Mouse (Mus musculus): ENCODE data around the gene Actl6b.

Actl6b gene

DNA sequence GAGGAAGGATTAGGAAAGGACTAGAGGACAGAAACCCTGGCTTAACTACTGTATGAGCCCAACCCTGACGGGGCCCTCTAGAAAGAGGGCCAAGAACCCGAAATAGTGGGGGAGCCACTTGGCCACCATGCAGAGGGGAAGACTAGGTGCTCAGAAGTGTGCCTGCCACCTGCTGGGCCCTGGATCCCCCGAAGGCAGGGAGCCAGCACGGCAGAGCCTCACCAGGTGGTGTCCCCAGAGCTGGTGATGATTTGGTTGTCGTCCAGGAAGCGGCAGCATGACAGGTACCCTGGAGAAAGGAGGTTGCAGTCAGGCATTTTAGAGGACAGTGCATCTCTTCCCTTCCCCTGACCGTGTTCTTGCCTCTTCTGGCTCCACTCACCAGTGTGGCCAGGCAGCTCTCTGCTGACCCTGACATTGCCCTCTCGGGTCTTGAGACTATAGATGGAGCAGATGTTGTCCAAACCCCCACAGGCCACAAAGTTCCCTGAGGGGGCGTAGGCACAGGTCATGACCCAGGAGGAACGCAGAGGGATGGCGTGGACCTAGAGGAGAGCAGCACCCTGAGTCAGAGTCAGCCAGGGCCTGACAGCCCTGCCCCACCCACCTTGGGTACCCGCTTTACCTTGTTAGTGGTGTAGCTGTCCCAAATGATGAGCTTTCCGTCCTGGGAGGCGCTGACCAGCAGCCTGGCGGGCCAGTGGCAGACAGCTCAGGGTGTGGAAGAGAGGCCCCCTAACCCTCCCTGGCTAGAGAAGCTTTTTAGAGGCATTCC lies 23.9 kb upstream of the Actl6b start:
- DNase-seq: no peak

DNA sequence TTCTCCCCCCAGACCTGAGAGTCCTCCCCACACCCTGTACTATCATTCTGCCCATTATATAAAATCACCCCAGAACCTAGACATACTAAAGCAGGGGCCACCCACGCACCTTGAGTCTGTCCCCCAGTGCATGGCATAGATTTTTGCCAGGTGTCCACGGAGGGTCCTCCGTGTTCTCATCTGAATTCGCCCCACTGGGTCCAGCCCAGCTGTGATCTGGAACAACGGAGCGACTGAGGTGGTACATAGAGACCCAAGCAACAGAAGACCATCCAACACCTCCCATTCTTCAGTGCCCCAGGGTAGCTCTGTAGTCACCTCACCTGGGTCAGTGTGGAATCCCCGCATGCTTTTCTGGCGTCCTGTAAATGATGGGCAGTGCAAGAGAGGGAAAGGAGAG lies 23.2 kb upstream of the Actl6b start:
- DNase-seq: no peak

DNA sequence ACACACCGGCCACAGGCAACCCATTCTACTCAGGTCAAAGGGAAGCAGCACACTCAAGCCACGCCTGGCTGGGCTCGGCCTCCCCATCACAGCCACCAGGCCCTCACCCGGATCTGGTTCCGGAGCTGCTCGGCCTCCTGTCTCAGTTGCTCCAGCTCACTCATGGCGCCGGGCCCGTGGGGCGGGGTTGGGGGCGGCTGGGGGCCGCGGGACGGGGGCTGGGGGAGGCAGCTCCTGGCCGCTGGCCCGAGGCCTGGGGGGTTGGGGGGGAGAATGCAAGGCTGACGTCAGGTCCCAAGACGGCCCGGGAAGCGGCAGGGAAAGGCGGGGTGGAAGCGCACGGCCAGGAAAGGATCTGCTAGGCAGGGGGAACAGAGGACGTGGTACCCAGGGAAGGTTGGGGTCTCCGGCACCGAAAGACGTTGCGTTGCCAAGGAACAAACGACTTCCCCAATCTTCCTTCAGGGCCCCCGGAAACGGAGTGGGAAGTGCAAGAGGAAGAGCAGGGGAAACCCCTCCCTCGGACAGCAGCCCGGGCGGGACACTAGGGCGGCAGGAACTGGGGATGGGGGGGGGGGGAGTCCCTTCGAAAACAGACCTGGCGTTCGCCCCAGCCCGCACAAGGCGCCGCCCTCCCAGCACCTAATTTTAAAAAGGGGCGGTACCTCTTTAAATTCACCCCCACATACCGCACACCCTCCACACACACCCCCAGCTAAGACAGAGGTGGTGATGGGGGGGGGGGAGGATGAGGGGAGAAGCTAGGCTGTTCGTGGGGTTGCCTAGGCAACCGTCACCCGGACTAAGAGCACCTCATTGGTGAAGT lies 22.5 kb upstream of the Actl6b start:
- DNase-seq: peak; percentile 71

DNA sequence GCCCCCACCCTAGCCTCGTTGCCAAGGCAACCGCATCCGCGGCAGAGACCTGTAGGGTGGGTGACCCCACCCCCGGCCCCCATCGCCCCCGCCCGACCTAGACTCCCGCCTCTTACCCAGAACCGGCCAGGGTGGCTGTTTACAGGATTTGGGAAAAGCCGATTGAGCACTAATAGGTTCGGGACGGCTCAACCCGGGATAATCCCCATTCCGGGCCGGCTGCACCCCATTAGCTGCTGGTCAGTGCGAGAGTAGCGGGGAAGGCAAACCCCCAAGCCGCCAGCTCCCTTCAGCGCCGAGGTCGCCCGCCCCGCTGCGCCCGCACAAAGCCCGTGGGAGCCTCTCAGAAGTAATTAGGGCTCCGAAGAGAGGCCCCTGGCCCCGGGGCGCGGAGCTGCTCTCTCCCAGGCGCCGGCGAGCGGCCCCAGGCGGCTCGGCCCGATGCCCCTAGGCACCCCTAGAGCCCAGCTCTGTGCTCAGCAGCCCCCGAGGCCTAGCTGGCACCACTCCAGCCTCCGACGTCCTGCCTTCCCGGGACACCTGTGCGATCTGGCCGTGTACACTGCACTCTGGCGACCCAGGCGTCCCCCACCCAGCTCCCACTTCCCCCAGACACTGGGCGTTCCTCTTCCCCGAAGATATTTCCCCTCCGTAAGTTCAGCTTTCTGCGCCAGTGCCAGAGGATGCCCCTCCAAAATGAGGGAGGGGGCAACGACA lies 21.7 kb upstream of the Actl6b start:
- peak; percentile 71 for DNase-seq

DNA sequence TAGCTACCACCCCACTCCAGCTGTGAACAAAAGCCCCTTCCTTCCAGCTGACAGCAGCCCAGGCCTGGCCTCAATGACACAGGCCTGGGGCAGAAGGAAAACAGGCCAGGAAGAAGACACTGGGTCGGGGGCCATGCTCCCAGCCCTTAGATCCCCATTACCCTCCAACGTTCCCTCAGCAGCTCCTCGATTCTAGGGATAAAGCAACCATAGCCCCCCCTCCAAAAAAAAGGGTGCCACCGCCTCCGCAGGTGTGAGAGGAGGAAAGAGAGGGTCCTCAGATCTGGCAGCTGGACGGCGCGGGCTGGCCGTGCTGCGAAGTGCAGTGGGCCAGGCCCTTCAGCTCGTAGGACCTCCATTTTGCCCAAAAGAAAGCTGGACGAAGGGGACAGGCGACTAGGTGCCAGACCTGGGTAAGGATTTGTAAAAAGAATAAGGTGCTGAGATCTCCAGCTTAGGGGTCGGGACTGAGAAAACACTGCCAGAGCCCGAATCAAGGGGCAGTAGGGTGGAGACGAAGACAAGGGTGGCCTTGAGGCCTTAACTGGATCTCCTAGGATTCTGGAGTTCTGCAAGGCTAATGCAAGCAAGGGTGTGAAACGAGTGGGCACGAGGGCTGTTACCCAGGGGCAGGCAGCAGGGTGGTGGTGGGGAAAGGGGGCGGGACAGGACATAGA lies 21.0 kb upstream of the Actl6b start:
- DNase-seq: no peak

DNA sequence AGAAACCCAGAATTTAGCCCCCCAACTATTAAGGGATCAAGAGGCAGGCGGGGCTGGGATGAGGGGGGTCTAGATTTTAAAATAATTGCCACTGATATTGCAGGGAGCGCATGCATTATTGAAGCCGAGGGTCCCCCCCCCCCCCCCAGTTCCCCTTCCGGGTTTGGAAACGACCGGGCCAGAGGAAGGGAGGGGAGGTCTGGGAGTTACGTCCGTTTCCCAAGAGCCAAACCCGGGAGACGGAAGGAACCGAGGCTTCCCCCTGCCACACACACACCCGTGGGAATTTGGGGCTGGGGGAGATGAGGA lies 20.6 kb upstream of the Actl6b start:
- no peak for DNase-seq

DNA sequence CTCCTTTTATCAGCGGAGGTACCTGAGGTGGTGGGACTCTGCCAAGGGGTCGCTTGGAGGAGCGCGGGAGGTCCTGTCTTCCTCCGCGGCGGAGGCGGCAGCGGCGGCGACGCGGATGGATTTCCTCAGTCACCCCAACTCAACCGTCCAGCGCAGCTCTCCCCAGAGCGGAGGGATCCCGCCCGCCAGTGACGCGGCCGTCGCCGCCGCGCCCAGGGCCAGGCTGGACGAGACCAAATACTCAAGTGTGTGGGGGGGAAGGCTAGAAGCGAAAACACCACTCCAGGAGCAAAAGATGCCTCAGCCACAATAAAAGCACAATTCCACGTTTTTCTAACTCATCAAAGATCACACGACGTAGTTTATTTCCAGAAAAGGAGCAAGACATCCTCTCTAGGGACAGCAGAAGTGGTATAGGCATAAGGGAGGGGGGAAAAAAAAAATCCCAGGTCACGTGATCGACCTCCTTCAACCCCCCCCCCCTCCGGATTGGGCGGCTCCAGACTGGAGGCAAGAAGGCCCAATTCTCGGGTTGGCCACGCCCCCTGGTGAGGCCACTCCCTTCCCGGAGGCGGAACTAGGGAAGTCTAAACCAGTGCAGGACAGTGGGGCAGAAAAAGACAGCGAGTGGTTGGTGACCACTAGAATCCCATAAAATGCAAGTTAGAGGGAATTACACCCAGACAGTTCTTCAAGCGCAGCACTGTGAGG lies 20.0 kb upstream of the Actl6b start, which contains the start of the genes Epo and Gnb2:
Epo (minus strand) TSS at position 126 of the 711 bp plus-strand sequence.
Gnb2 (minus strand) TSS at position 394 of the 711 bp plus-strand sequence.
- DNase-seq: peak; percentile 99

DNA sequence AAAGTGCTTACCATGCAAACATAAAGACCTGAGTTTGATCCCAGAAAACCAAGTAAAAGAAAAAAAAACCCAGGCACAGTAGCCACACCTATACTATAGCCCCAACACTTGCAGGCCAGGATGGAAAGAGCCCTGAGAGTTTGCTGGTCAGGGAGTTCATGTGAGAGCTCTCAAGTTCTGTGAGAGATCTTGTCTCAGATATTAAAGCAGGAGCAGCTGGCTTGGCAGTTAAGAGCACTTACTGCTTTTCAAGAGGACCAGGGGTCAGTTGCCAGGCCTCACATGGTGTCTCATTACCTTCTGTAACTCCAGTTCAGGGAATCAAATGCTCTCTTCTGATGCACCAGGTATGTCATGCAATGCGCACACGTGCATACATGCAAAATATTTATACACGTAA lies 18.6 kb upstream of the Actl6b start:
- no peak for DNase-seq

DNA sequence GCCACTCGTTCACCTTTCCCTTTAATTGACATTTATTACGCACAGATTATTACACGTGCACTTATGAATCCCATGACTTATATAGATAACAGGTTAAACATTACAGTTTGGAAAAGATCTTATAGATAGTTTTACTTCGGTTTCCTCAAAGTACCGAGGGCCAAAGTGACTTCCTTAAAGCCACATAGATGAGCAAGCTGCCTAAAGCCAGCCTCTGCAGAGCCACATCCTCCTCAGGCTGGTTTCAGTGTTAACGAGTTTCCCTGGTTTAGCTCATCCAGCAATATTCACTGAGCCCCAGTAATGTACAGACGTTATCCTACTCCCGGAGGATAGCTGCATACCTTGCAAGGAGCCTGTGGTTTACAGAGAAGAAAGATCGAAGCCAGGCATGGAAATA lies 18.0 kb upstream of the Actl6b start:
- DNase-seq: no peak

DNA sequence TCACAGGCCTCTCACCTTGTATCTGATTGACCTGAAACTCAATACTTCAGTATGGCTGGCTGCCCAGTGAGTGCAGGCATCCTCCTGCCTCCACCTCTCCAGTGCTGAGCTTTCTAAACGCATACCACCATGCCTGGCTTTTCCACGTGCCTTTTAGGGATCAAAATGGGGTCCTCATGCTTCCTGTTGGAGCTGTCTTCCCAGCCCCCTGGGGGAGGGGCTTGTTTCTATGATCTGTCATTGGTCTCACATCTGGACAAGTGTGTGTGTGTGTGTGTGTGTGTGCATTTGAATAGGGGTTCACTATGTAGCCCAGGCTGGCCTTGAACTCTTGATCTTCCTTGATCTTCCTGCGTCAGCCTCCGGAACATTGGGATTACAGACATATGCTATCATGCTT lies 15.9 kb upstream of the Actl6b start:
- DNase-seq: no peak

DNA sequence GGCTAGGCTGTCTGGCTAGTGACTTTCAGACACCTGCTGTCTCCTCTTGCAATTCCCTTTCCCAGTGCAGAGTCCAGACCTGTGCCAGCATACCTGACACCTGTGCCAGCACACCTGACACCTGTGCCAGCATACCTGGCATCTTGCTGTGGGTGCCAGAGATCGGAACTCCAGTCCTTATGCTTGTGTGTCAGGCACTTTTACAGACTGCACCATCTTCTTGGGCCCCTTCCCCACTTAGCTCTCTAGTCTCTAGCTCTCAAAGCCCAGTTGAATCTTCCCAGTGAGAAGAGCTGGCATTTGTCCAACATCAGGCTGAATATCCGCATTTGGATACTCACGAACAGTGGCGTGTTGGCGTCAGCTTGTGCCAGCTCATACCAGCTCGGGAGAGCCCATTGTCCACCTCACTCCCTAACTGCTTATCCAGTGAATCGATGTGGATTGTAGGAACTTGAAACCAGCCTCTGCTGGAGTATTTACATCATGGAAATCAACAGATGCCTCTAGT lies 14.0 kb upstream of the Actl6b start:
- DNase-seq: no peak

DNA sequence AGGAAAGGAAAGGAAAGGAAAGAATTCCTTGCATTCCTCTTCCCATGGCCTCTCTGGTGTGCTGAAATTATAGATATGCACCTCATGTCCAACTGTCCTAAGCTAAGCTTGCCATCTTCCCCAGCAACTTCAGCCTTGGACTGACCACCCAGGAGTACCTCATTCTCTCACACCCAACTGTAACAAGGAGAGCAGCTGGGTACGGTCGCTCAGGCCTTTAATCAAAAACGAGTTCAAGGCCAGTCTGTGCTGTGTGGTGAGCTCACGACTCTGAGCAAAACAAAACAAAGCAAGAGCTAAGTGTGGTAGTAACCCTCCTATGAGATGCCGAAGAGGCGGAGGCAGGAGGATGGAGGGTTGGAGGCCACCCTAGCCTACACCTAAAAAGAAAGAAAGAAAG lies 12.3 kb upstream of the Actl6b start:
- no peak for DNase-seq

DNA sequence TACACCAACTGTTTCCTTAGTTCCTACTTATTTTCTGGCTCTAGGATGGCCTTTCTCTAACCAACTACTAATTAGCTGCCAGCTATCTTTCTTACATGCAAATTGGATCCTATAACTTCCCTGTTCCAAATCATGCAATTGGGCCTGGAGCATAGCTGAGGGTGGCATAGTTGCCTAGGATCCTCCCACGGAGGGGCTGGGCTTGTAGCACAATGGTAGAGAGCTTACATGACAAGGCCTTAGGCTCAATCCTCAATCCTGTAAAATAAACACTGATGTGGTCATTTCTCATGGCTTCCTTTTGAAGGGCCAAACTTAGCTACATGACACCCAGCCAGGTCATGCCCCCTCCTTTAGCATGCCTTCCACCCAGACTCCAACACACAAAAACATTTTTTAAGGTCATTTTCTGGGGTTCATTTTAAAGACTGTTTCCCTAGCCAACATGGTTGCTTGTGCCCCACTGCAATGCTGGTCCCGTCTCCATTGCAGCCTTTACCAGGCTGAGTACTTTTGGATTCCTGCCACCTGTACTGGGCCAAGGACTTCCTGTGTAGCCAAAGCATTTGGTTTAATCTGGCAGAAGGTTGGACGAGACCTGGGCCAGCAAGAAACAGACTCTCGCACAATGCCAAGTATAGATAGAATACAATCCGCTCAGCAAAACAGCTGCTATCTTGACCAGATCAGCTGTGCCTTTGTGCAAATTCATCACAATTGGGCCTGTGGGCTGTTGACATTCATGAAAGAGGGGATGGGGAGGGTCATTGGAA lies 11.4 kb upstream of the Actl6b start:
- no peak for DNase-seq

DNA sequence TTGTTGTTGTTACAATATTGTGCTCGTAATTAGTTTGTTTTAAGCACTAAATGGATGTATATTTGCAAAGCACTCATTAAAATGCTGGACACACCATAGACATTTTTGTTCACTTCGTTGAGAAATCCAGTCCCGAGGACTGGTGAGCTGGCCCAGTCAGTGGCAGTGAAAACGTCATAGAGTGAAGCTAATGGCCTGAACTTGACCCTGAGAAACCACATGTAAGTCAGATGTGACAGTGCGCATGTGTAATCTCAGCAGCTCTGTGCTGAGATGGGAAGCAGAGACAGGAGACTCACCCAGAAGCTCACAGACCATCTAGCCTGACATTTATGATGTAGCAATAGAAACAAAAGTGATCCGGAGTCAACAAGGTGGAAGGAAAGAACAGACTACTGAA lies 8.4 kb upstream of the Actl6b start:
- no peak for DNase-seq

DNA sequence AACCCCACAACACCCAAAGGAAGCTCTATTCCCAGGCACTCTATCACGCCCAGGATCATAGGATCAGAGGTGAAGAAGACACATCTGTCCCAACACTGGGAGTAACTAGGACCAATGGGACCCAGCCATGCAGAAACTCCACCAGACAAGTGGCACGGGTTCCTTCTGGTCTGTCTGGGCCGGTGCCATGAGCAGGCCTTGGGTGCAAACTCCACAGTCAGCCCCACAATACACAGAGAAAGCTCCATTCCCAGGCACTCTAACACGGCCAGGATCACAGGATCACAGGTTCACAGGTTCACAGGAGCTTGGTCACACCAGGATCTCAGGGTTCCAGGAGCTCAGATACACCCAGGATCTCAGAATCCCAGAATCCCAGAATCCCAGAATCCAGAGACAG lies 7.7 kb upstream of the Actl6b start:
- no peak for DNase-seq

DNA sequence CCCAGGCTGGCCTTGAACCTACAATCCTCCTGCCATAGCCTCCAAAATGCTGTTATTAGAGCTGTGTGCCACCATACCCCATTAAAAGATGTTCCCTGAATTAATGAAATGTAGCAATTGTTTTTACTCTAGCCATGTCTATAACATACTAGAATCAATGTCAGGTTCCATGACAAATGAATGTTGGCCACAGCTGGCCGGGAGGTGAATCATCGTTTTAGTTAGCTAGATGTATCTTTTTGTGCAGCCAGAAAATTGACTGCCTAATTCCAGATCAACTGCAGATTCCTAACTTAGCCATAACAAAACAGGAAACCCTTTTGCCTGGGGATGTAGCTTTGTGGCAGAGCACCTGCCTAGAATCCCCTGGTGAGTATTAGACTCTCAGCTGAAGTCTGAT lies 3.5 kb upstream of the Actl6b start:
- DNase-seq: no peak

DNA sequence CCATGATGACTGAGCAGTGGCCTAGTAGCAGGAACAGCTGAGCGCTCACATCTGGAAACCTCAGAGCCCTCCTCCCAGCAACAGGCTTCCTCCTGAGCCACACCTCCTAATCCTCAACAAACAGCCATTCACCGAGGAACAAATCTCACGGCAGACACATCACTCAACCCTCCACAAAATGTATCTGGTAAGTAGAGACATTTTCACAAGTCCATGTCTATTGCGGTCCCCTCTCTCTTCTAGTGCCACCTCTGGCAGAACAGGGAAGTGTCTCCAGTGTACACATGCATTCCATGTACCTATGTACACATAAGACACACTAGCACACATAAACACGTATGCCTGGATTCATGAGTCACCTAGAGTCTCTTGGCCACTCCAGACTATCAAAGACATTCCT lies 2.2 kb upstream of the Actl6b start:
- DNase-seq: no peak

DNA sequence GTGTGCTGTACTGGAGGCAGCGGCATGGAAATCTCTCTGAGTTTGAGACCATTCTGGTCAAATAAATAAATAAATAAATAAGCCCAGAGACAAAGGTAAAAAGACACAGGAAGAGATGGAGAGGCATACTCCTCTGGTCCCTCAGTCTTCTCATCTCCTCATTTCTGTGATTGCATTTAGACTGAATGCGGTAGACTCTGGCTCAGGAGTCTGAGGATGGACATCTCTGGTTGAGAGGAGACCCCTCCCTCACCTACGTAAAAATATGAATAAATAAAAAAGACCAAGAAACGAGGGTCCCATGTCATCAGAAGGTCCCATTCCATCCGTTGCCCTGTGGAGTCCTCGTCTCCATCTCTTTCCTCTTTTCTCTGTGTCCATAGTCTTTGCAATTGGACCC lies 317 bp upstream of the Actl6b start:
- no peak for DNase-seq

DNA sequence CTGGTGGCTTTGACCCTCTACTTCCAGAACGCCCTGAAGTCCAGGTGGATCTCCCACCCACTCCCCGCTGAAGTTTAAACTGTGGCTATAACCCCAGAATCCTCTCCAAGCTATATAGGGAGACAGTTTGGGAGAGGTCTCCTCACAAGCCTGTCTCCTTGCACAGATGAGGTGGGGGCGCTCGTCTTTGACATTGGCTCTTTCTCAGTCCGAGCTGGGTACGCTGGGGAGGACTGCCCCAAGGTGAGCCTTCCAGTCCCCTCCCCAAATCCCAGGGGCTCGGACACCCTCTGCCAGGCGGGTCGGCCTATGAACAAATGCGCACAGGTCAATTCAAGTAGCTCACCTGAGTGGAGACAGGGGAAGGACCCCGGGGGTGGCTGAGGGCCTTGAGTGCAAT lies 581 bp downstream of the Actl6b start:
- DNase-seq: no peak

DNA sequence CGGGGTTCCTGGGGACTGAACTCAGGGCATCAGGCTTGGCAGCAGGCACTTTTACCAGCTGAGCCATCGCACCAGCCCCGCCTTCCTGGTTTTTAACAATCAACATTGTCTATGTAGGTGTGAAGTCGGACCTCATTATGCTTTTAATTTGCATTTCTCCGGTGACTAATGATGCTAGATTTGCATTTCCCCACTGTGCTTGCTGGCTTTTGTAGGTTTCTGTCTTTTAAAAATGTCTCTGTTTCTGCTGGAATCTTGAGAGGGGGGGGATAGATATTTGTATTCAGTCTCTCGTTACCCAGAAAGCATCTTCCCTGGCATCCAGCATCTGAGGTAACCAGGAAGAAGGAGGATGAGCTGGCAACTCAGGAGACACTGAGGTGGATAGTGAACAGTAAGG lies 8.2 kb downstream of the Actl6b start:
- no peak for DNase-seq

DNA sequence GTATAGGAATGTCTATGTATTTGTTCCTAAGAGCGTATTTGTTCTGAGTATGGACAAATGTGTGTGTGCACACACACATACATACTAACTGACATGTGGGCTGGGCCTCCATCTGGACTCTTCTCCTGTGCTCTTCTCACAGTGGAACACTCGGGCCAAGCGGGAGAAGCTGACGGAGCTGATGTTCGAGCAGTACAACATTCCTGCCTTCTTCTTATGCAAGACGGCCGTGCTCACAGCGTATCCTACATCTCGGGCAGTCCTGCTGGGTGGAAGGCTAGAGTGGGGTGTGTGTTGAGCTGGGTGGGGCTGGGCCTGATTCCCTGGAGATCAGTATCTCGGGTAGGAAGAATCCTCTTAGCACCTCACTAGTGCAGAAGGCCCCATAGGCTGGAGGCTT lies 9.6 kb downstream of the Actl6b start:
- no peak for DNase-seq

DNA sequence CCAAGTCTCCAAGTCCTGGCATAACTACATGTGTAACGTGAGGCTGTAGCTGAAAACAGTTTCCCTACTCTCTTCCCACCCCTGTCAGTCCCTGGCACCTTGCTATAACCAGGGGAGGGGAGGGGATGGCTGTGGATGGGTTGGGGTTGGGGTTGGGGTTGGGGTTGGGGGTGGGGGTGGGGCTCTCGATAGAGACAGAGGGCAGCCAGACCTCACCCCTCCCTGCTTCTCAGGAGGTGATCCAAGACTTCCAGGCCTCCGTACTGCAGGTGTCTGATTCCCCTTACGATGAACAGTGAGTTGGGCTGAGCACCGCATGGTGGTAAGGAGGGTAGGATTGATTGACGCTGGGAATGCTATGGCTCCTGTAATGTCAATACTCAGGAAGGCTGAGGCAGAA lies 12.4 kb downstream of the Actl6b start:
- no peak for DNase-seq

Data from lung, postnatal 14 days (tissue).